Mouse (Mus musculus) Muller cell, postnatal 12 days (primary cell): Measurements from ENCODE around the gene Tcp11l1.

Experiments used
- DNase-seq: peaks from one replicate; pipeline ENCODE4 v3.0.0-alpha.2; 2015; ENCODE audit errors: inconsistent ontology term

Gene Tcp11l1

GRCm38 (mm10) chr2:104711585-104712485 is at the start of gene Tcp11l1:
Tcp11l1 (minus strand) TSS chr2:104712169.
- DNase-seq = peak; percentile 72

- DNase-seq = no peak
Observed at GRCm38 (mm10) chr2:104750611-104751010, 38.6 kb upstream of the Tcp11l1 start.

GRCm38 (mm10) chr2:104748652-104749183 is 36.7 kb upstream of the Tcp11l1 start:
- no peak for DNase-seq

- no peak for DNase-seq
Observed at GRCm38 (mm10) chr2:104746251-104746650, 34.3 kb upstream of the Tcp11l1 start.

- no peak for DNase-seq
Observed at GRCm38 (mm10) chr2:104743971-104744370, 32.0 kb upstream of the Tcp11l1 start.

- DNase-seq = no peak
Observed at GRCm38 (mm10) chr2:104743160-104743559, 31.2 kb upstream of the Tcp11l1 start.

- DNase-seq = peak; percentile 85
Observed at GRCm38 (mm10) chr2:104742741-104743064, 30.7 kb upstream of the Tcp11l1 start, which contains the start of gene Depdc7. Depdc7 (minus strand) TSS chr2:104742878.

GRCm38 (mm10) chr2:104741896-104742740 is 30.1 kb upstream of the Tcp11l1 start:
- DNase-seq = no peak

- peak; percentile 4 for DNase-seq
Observed at GRCm38 (mm10) chr2:104741015-104741758, 29.2 kb upstream of the Tcp11l1 start.

- no peak for DNase-seq
Observed at GRCm38 (mm10) chr2:104740248-104740949, 28.4 kb upstream of the Tcp11l1 start.

- no peak for DNase-seq
Observed at GRCm38 (mm10) chr2:104739691-104740090, 27.7 kb upstream of the Tcp11l1 start.

- no peak for DNase-seq
Observed at GRCm38 (mm10) chr2:104736241-104736640, 24.3 kb upstream of the Tcp11l1 start.

- DNase-seq = no peak
Observed at GRCm38 (mm10) chr2:104732562-104733256, 20.7 kb upstream of the Tcp11l1 start.

GRCm38 (mm10) chr2:104732033-104732444 is 20.1 kb upstream of the Tcp11l1 start:
- DNase-seq = no peak

GRCm38 (mm10) chr2:104727369-104727768 is 15.4 kb upstream of the Tcp11l1 start:
- no peak for DNase-seq

GRCm38 (mm10) chr2:104722021-104722420 is 10.1 kb upstream of the Tcp11l1 start:
- DNase-seq = no peak

- DNase-seq = no peak
Observed at GRCm38 (mm10) chr2:104717827-104718226, 5.9 kb upstream of the Tcp11l1 start.

GRCm38 (mm10) chr2:104717231-104717735 is 5.3 kb upstream of the Tcp11l1 start:
- DNase-seq = no peak

GRCm38 (mm10) chr2:104716279-104716678 is 4.3 kb upstream of the Tcp11l1 start, which contains the start of gene Pin1rt1:
Pin1rt1 (minus strand) TSS chr2:104716379.
- DNase-seq = no peak

- no peak for DNase-seq
Observed at GRCm38 (mm10) chr2:104714254-104714691, 2.3 kb upstream of the Tcp11l1 start.
